Mouse (Mus musculus) liver, postnatal 0 days (tissue): Measurements from ENCODE around the gene Rnf227.

Experiments used
- CTCF ChIP-seq: sonication (generic); IDR thresholded peaks from 2 replicates; pipeline ENCODE4 v1.5.1; 2016; ENCODE audit warnings: antibody characterized with exemption, low read depth
- EP300 ChIP-seq: IDR thresholded peaks from 2 replicates; pipeline ENCODE4 v1.6.1; 2016; ENCODE audit warnings: antibody characterized with exemption, low read depth, mild to moderate bottlenecking

DNA sequence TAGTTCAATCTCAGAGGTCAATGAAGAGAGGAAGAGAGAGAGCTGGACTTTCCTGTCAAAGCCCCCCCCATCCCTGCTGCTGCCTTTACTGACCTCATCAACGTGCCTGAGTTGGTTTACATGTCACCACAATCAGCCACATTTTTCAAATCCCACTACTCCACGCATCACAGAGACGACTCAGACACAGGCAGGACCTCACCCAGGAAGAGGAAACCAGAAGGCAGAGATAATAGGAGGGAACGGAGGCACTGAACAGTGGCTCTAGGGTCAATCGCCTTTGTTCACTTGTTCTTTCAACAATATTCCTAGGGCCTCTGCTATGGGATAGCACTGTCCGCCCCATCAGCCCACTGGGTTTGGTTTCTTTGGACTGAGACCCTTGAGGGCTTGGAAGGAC, 12.6 kb upstream of the Rnf227 start:
- TF ChIP-seq CTCF, result no peak
- TF ChIP-seq EP300, result no peak
